Mouse (Mus musculus) cerebellum, adult 9-10 months (tissue): ENCODE data around the gene Ston2.

ENCODE experiments used
- DNase-seq: peaks from one replicate; pipeline ENCODE4 v3.0.0; 2022

Gene Ston2

GRCm38 (mm10) chr12:91654399-91655122 is 133.6 kb downstream of the Ston2 start:
- peak; percentile 42 for DNase-seq

- DNase-seq: no peak
Measured at GRCm38 (mm10) chr12:91648426-91648825, 139.8 kb downstream of the Ston2 start.

GRCm38 (mm10) chr12:91645361-91646123 is 142.6 kb downstream of the Ston2 start:
- no peak for DNase-seq

GRCm38 (mm10) chr12:91643221-91643620 is 145.0 kb downstream of the Ston2 start:
- DNase-seq: no peak

GRCm38 (mm10) chr12:91642426-91643093 is 145.6 kb downstream of the Ston2 start:
- DNase-seq: no peak

GRCm38 (mm10) chr12:91641631-91642141 is 146.5 kb downstream of the Ston2 start:
- peak; percentile 16 for DNase-seq

GRCm38 (mm10) chr12:91641133-91641532 is 147.1 kb downstream of the Ston2 start:
- DNase-seq: no peak

GRCm38 (mm10) chr12:91640712-91641111 is 147.5 kb downstream of the Ston2 start:
- DNase-seq: peak; percentile 55

GRCm38 (mm10) chr12:91638351-91638750 is 149.8 kb downstream of the Ston2 start:
- no peak for DNase-seq

GRCm38 (mm10) chr12:91637136-91637909 is 150.9 kb downstream of the Ston2 start:
- DNase-seq: no peak

GRCm38 (mm10) chr12:91626482-91626881 is 161.7 kb downstream of the Ston2 start:
- DNase-seq: no peak

GRCm38 (mm10) chr12:91625013-91625412 is 163.2 kb downstream of the Ston2 start:
- DNase-seq: no peak

GRCm38 (mm10) chr12:91609425-91609824 is 178.8 kb downstream of the Ston2 start:
- no peak for DNase-seq

GRCm38 (mm10) chr12:91607678-91608077 is 180.5 kb downstream of the Ston2 start:
- DNase-seq: no peak

- DNase-seq: no peak
Measured at GRCm38 (mm10) chr12:91606651-91607050, 181.5 kb downstream of the Ston2 start.

- DNase-seq: no peak
Measured at GRCm38 (mm10) chr12:91604600-91604999, 183.6 kb downstream of the Ston2 start.

- DNase-seq: no peak
Measured at GRCm38 (mm10) chr12:91592128-91592527, 196.1 kb downstream of the Ston2 start.

GRCm38 (mm10) chr12:91591191-91591590 is 197.0 kb downstream of the Ston2 start:
- DNase-seq: no peak

- no peak for DNase-seq
Measured at GRCm38 (mm10) chr12:91590716-91591115, 197.5 kb downstream of the Ston2 start.

- peak; percentile 95 for DNase-seq
Measured at GRCm38 (mm10) chr12:91589847-91590690, 198.1 kb downstream of the Ston2 start, which contains the start of gene Gtf2a1. Gene Gtf2a1 (minus strand): TSS chr12:91590487.

GRCm38 (mm10) chr12:91589542-91589846 is 198.7 kb downstream of the Ston2 start:
- no peak for DNase-seq
